Mouse (Mus musculus) limb, embryonic 13.5 days (tissue): ENCODE results near the gene Lhx9. TPM values are rescaled to one million over a fixed set of nuclear protein-coding genes. Genes with fewer than 3 reads are reported as not detected.

Experiments used
- ATAC-seq: fragments of 200-750 bp; cut with Nextera tagmentation; 2 replicates; pipeline ENCODE4 v1.8.0; 2017; ENCODE audit warnings: low read depth, moderate number of reproducible peaks, moderate TSS enrichment; ENCODE audit not compliant: low FRiP score
- H3K27ac ChIP-seq: fragments of 300-500 bp; sonication (generic); 2 replicates; pipeline ENCODE4 v1.5.1; 2015; ENCODE audit warnings: inconsistent platforms, mild to moderate bottlenecking, moderate library complexity
- H3K27me3 ChIP-seq: fragments of 300-500 bp; sonication (generic); 2 replicates; pipeline ENCODE4 v1.6.1; 2015; ENCODE audit warnings: mild to moderate bottlenecking, inconsistent platforms
- H3K36me3 ChIP-seq: fragments of 300-500 bp; sonication (generic); 2 replicates; pipeline ENCODE4 v1.6.1; 2015; ENCODE audit warnings: inconsistent platforms, mild to moderate bottlenecking, moderate library complexity
- H3K4me1 ChIP-seq: fragments of 300-500 bp; sonication (generic); 2 replicates; pipeline ENCODE4 v1.6.1; 2015; ENCODE audit warnings: inconsistent platforms
- H3K4me2 ChIP-seq: fragments of 300-500 bp; sonication (generic); replicated peaks from 2 replicates; pipeline ENCODE4 v1.6.1; 2015; ENCODE audit warnings: inconsistent platforms, mild to moderate bottlenecking, moderate library complexity
- H3K4me3 ChIP-seq: fragments of 300-500 bp; sonication (generic); 2 replicates; pipeline ENCODE4 v1.5.1; 2015; ENCODE audit warnings: moderate library complexity, mild to moderate bottlenecking, inconsistent platforms
- H3K9ac ChIP-seq: fragments of 300-500 bp; sonication (generic); 2 replicates; pipeline ENCODE4 v1.6.1; 2015; ENCODE audit warnings: mild to moderate bottlenecking, inconsistent platforms
- H3K9me3 ChIP-seq: fragments of 300-500 bp; sonication (generic); 2 replicates; pipeline ENCODE4 v1.6.1; 2016; ENCODE audit warnings: inconsistent platforms
- WGBS: fragments of 180-500 bp; shearing (Covaris S2); methylation state at CpG from one replicate; pipeline ENCODE4 v1.1.7; 2015; 5-methylcytosine and 5-hydroxymethylcytosine counted together
- polyA plus RNA-seq: library from polyadenylated mRNA; unstranded; fragments of >200 nt; fragmentation: Nextera tagmentation; extraction: Ambion mirVana; gene quantifications from 2 replicates; pipeline ENCODE4 v1.2.1, GENCODE M21; 2015

Lhx9 gene
- polyA plus RNA-seq, 1 experiment from 2014 or later = 40.2 TPM

DNA sequence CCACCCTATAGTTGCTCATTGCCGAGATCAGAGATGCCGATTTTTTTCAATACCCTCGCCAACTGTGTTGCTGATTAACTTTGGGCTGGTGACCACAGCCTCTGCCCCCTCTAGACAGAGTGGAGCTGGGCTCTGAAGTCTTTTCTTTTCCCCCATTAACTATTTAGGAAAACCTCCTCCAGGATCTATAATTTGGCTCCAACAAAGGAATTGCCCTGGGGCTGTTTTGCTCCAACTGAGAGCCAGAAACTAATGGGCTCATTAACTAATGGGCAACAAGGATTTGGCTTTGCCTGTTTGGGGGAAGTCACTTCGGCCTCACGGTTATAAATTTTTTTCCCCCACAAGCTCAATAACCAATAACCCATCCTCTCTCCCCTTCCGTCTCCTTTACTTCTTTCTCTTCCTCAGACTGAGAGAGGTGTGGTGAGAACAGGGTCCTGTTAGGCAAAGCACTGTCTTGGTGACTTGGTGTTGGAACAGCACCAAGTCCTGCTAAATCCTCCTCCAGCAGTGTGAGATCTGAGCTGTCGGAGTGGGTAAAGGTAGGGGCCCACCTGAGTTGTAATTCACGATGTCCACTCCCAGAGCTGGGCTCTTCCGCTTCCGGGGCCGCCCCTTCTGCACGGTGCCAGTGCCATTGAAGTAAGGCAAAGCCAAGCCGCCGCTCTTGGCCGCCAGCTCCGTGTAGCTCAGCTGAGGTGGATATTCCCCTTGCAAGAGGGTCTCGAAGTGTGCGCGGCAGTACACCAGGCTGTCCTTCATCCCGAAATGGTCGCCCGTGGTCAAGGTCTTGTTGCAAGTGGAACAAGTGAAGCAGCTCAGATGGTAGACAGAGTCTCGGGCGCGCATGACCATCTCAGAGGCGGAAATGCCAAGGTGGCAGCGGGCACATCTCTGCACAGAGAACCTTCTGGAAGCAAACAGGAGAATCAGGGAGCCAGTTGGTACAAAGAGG lies 10.3 kb downstream of the Lhx9 start:
- Histone ChIP-seq H3K4me1 (peaks cover 43% of the 10 kb centered on the region), H3K27me3 (peaks cover 34% of the 10 kb centered on the region), H3K4me2 (peak overlapping the region; percentile 81), H3K27ac (peak overlapping the region; percentile 79), H3K36me3 (no peaks in the 10 kb centered on the region; the same call in 1 of the 2 replicates), H3K4me3 (peak overlapping the region; percentile 71), H3K9ac (peak overlapping the region; percentile 93), H3K9me3 (no peaks in the 10 kb centered on the region)
- ATAC-seq = peak; percentile 16
- WGBS = 7% methylated on average over 27 of the region's 27 CpGs

DNA sequence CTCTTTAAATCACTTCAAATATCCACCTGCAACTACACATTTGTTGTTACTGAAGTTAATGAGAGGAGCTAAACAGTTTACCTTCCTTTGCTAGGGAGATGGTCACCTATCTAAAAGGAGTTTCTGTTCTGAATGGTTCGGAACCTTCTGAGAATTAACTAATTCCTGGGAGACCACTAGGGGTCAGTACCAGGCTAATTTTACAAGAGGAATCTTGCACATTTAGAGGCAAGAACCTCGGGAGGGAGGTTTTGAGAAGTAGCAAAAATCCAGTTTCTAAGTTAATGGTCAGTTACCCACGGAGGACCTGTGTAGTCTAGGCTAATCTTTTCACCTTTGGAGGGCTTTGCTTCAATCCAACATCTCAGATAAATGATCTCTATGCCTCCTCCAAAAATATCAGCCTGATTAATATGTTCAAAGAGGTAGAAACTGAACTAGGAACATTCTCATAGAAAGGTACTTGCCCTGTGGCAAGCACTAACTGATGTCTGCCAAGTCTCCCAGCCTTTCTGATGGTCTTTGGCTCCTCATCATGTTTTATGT lies 12.9 kb downstream of the Lhx9 start:
- Histone ChIP-seq H3K36me3 (peaks cover 3% of the 10 kb centered on the region; the same call in 1 of the 2 replicates), H3K4me1 (peaks cover 48% of the 10 kb centered on the region), H3K4me2 (peak overlapping the region; percentile 81), H3K4me3 (peak overlapping the region; percentile 71; the same call in 1 of the 2 replicates), H3K27ac (no peak overlapping the region; the same call in 1 of the 2 replicates), H3K9ac (no peak overlapping the region), H3K27me3 (peaks cover 45% of the 10 kb centered on the region), H3K9me3 (no peaks in the 10 kb centered on the region)
- ATAC-seq = no peak
- 5% methylated on average over 3 of the region's 3 CpGs for whole genome bisulfite sequencing

DNA sequence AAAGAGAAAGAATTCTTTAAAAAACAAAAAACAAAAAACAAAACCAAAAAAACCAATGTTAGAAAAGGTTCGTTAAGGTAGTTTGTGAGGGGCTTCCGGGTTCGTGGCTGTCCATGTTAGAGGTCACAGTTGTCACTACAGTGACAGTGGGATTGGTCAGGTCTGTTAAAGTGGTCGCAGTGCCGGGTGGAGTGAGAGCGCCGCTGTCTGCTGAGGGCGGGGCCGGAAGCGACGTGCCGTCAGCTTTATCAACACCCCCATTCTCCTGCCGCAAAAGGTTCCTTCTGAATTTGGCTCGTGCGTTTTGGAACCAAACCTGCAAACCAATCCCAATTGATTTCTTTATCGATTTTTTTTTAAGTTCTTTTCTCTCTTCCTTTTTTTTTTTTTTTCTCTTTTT lies 17.1 kb downstream of the Lhx9 start:
- Histone ChIP-seq H3K4me3 (peak overlapping the region; percentile 33), H3K36me3 (peaks cover 3% of the 10 kb centered on the region; the same call in 1 of the 2 replicates), H3K4me1 (peaks cover 24% of the 10 kb centered on the region), H3K9ac (no peak overlapping the region), H3K27me3 (peaks cover 14% of the 10 kb centered on the region; the same call in 1 of the 2 replicates), H3K4me2 (peak overlapping the region; percentile 60), H3K27ac (no peak overlapping the region), H3K9me3 (no peaks in the 10 kb centered on the region)
- 7% methylated on average over 16 of the region's 16 CpGs for WGBS
- ATAC-seq = no peak; the same call in 1 of the 2 replicates

DNA sequence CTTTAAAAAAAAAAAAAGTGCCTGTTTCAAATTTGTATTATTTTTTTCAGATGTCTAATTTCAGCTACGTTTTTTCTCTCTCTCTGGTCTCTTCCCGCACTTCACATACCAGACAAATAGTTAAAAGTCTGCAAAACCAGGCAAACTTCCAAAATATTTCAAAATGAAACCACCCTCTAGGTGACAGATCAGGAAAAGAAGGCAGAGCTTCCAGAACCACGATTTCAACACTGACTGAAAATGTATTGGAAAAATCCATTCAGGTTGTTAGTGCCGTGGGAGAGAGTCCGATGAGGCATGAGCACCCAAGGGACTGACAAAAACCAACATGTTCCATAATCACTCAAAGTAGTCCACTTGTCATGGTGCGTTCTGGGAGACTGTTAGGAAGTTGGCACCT lies 21.5 kb downstream of the Lhx9 start:
- H3K27me3 ChIP-seq = peaks cover 1% of the 10 kb centered on the region; the same call in 1 of the 2 replicates
- no peak overlapping the region for H3K4me3 ChIP-seq
- no peak overlapping the region for H3K9ac ChIP-seq
- H3K36me3 ChIP-seq = no peaks in the 10 kb centered on the region
- WGBS = 37% methylated on average over 6 of the region's 6 CpGs
- no peak; the same call in 1 of the 2 replicates for ATAC-seq
- H3K4me1 ChIP-seq = peaks cover 12% of the 10 kb centered on the region; the same call in 1 of the 2 replicates
- 0 out of 2 replicates have a peak overlapping the region, but pooled peaks have one; percentile 2 for H3K4me2 ChIP-seq
- H3K27ac ChIP-seq = no peak overlapping the region
- H3K9me3 ChIP-seq = no peaks in the 10 kb centered on the region

DNA sequence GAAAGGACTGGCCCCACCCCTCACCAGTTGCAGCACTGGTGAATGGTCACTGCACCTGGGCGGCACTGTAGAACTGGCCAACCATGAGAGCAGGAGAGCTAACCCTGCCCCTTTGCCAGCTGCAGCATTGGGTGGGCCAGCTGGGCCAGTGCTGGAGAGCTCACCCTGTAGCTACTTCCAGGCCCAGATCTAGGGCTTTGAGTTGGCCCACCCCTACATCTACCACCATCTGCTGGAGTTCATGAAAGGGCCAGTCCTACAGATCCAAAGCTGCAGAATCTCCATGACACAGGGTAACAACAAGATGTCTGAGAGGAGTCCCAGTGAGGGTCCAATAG lies 25.4 kb downstream of the Lhx9 start:
- H3K36me3 ChIP-seq = no peaks in the 10 kb centered on the region
- WGBS = 97% methylated on average over 1 of the region's 1 CpGs
- peaks cover 10% of the 10 kb centered on the region; the same call in 1 of the 2 replicates for H3K4me1 ChIP-seq
- no peak overlapping the region for H3K4me2 ChIP-seq
- no peak overlapping the region for H3K27ac ChIP-seq
- no peaks in the 10 kb centered on the region for H3K27me3 ChIP-seq
- no peak overlapping the region for H3K4me3 ChIP-seq
- no peak for ATAC-seq
- no peaks in the 10 kb centered on the region for H3K9me3 ChIP-seq
- no peak overlapping the region for H3K9ac ChIP-seq

DNA sequence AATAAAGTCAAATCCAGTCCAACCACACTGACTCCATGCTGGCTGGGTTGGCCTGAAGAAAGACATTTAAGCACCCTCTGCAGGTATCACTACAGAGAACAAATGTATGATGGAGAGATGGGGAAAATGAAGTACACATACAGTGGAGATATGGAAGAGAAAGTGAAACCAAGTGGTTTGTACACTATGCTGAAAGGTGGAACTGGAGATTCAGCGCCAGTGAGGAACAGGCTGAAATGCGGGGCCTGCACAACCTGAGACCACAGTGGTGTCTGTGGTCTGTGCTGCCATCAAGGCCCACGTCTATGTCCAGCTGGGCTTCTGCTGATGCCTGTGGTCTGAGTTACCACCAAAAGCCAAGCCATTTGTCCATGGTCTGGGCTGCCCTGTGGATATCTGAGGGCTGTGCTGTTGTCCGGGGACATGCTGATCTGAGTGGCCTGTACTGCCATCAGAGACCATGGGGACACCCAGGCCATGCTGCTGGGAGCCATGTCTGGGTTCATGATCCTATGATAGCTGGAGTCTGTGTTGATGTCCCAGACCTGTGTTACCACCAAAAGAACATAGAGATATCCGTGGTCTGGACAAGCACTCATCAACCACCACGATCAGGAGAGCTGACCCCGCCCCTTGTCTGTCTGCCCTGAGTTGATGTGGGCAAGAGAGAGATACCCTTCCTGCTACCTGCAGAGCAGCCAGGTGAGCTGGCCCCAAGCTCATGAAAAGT lies 26.0 kb downstream of the Lhx9 start:
- Histone ChIP-seq H3K27me3 (no peaks in the 10 kb centered on the region), H3K36me3 (no peaks in the 10 kb centered on the region), H3K27ac (no peak overlapping the region), H3K4me2 (no peak overlapping the region), H3K9me3 (no peaks in the 10 kb centered on the region), H3K4me3 (no peak overlapping the region), H3K9ac (no peak overlapping the region), H3K4me1 (peaks cover 10% of the 10 kb centered on the region; the same call in 1 of the 2 replicates)
- ATAC-seq = no peak
- WGBS = 88% methylated on average over 7 of the region's 7 CpGs

DNA sequence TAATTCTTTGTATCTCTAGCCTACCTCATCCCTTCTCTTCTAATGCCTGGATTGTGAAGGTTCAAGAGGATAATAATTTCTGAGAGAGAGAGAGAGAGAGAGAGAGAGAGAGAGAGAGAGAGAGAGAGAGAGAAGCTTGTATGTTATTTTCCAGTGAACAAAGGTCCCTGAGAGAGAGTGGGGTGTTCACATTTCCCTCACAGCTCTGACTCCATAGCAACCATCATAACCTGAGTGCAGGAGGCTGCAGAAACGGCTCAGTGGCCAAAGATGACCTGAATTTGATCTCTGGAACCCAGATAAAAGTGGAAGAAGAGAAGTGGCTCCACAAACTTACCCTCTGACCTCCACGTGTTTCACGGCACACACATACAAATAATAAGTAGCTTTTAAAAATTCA lies 46.6 kb downstream of the Lhx9 start:
- no peaks in the 10 kb centered on the region for H3K4me1 ChIP-seq
- ATAC-seq = no peak
- no peak overlapping the region for H3K9ac ChIP-seq
- H3K36me3 ChIP-seq = no peaks in the 10 kb centered on the region
- H3K4me3 ChIP-seq = no peak overlapping the region
- H3K9me3 ChIP-seq = no peaks in the 10 kb centered on the region
- H3K27me3 ChIP-seq = no peaks in the 10 kb centered on the region
- WGBS = 60% methylated on average over 3 of the region's 3 CpGs
- H3K4me2 ChIP-seq = no peak overlapping the region
- H3K27ac ChIP-seq = no peak overlapping the region

DNA sequence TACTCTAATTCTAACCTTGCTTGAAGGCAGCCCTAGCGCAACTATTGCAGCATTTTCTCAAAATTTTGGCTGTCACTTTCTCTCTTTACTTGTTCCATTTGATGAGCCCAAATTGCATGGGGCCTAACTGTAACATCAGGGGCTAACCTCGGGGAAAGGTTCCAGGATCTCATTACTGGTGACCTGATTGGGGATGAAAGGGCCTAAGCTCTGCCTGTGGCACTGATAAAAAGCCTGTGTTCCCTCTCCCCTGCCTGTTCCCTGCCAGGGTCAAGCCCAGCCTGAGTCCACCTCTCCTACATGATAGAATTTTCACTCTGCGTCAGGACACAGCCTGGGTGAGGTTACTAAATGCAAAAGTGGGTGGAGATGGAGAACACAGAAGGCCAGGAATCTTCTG lies 47.1 kb downstream of the Lhx9 start:
- Histone ChIP-seq H3K36me3 (no peaks in the 10 kb centered on the region), H3K4me2 (no peak overlapping the region), H3K9me3 (no peaks in the 10 kb centered on the region), H3K27me3 (no peaks in the 10 kb centered on the region), H3K27ac (no peak overlapping the region), H3K4me1 (no peaks in the 10 kb centered on the region), H3K9ac (no peak overlapping the region), H3K4me3 (no peak overlapping the region)
- no peak for ATAC-seq
- 62% methylated on average over 3 of the region's 3 CpGs for WGBS

DNA sequence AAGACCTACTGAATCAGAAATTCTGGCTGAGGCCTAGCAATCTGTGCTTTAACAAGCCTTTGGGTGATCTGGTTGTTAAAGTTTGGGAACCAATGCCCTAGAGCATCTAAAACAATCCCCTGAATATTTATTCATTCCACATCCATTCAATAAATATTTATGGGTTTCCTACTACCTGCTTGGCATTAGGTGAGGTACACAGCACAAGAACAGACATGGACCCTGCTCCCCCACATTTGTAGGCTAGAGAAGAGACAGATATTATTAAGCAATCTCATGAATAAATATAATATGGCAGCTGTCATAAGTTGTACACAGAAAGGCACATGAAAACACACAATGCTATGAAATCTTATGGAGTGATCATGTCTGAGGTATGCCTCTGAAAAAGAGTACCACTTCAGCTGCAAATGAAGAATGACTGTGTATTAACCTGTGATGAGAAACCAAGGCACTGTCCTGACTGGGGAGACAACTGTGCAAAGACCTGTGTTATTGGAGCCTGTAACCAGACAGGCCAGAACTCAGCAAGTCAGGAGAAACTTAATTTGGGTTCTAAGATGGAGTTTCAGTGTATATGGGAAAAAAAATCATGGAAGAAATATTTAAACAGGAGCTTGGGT lies 48.6 kb downstream of the Lhx9 start:
- Histone ChIP-seq H3K9ac (no peak overlapping the region), H3K27me3 (no peaks in the 10 kb centered on the region)
- no peak for ATAC-seq

DNA sequence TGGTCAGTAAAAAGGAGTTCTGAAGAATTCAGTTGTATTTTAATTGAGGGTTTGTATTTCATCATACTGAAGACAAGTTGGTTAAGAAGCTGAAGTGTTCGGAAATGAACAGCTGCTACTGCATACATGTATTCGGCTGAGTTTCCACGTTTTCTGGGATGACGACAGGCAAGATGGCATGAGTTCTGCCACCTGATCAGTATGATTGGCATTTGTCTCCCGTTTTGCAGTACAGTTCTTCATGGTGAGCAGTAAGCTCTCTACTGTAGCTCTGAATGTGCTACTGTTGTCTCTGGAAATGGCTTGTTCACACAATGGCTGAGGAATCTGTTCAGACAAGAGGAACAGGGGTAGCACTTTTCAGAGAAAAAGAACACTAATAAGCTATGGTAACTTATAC lies 50.3 kb downstream of the Lhx9 start:
- no peaks in the 10 kb centered on the region for H3K4me1 ChIP-seq
- no peak for ATAC-seq
- no peaks in the 10 kb centered on the region for H3K36me3 ChIP-seq
- no peaks in the 10 kb centered on the region for H3K9me3 ChIP-seq
- no peaks in the 10 kb centered on the region for H3K27me3 ChIP-seq
- WGBS = 90% methylated on average over 5 of the region's 5 CpGs
- no peak overlapping the region for H3K4me3 ChIP-seq
- no peak overlapping the region for H3K4me2 ChIP-seq
- H3K9ac ChIP-seq = no peak overlapping the region
- H3K27ac ChIP-seq = no peak overlapping the region

More for the DNA sequence above, 48.6 kb downstream of the Lhx9 start:
- no peak overlapping the region for H3K4me2 ChIP-seq
- H3K9me3 ChIP-seq = no peaks in the 10 kb centered on the region
- H3K36me3 ChIP-seq = no peaks in the 10 kb centered on the region
- no peaks in the 10 kb centered on the region for H3K4me1 ChIP-seq
- no peak overlapping the region for H3K4me3 ChIP-seq
- no peak overlapping the region for H3K27ac ChIP-seq

DNA sequence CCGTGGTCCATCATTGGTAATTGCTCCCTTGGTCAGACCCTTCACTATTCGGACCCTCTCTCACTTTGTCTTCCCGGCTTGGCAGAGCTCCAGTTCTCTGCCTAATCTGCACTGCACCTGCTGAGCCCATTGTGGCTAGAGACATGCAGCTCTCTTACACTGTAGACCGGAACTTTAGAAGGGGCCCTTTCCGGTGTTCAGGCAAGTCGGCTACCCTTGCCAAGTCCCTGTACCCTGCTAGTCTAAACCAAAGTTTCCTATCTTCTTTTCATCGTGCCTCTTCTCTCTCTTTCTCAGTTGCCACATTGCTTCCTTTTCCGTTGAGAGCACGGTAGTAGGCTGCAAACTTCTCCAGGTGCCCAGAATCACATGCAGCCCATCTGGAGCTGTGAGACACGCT lies 62.5 kb downstream of the Lhx9 start:
- peaks cover 32% of the 10 kb centered on the region for H3K4me1 ChIP-seq
- ATAC-seq = peak; percentile 25; the same call in 1 of the 2 replicates
- WGBS = 48% methylated on average over 10 of the region's 10 CpGs

More for the DNA sequence above, 62.5 kb downstream of the Lhx9 start:
- Histone ChIP-seq H3K9me3 (no peaks in the 10 kb centered on the region), H3K4me2 (peak overlapping the region; percentile 40), H3K4me3 (no peak overlapping the region), H3K27me3 (no peaks in the 10 kb centered on the region), H3K36me3 (no peaks in the 10 kb centered on the region), H3K27ac (no peak overlapping the region), H3K9ac (no peak overlapping the region)
